Mouse (Mus musculus) left cerebral cortex, postnatal 25 days (tissue): ENCODE data around the gene Gsk3b. TPM values are rescaled to one million over a fixed set of nuclear protein-coding genes. Genes with fewer than 3 reads are reported as not detected.
"Not testable (repeated sequence)": the region's sequence is repeated elsewhere in the genome, so short reads cannot be mapped to it uniquely, and the experiment has no call there.

Experiments used
- DNase-seq, 2 experiments: peaks; one replicate each; pipeline ENCODE4 v3.0.0; 2022; ENCODE audit warnings: low spot score in 2 of 2, mixed read lengths in 1 of 2
- intact Hi-C: fragments of 180-260 bp; cut with DNase I; formaldehyde crosslinking; loops from one replicate; pipeline ENCODE4 v1.15.1; 2025
- total RNA-seq, 2 experiments: library from RNA; stranded (reverse); gene quantifications; 2 replicates each; pipeline ENCODE4 v1.2.3; 2021

Gene Gsk3b
- total RNA-seq = 100 to 1,000 TPM; 177 TPM

DNA sequence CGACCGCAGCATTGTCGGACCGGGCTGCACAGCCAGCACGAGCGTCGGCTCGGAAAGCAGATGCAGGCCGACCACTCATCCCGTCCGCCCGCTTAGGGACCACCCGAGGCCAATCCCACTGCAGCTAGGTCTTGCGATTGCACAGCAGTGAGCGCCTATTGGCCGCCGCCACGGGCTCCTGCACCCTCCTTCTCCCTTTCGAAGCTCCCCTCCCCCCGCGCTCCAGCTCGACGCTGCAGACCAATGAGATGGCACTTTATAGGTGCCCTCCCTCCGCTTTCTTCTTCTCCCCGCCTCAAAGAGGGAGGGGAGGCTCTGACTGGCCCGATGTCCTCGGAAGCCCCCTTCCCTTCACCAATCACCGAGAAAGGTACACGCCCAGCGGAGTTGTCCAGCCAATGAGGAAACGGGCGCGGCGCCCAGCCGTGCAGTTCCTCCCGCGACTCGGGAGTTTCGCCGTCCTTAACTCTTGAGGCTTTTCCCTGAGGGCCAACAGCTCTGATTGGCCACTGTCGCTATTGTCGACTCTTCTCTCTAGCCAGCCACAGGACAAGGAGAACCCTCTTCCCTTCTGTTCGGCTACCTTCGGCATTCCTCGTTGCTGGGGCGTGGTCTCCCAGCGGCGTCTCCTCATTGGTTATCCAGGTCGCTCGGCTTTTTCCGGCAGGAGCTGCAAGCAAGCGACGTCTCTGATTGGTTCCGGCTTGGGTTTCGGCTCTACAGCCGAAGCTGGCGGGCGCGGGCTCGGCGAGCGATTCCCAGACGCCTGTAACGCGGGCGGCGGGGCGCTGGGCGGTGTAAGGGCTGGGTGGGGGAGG lies at the start of gene Gsk3b:
TSS of gene Gsk3b (plus strand) at position 373 of the 818 bp plus-strand sequence.
- DNase-seq = peak; percentile 100
- intact Hi-C loops = loop anchor here (1.0 to 2.0 kb wide), 3 partner anchors 100 to 221 kb away; partner anchors contain the start of gene Lrrc58

DNA sequence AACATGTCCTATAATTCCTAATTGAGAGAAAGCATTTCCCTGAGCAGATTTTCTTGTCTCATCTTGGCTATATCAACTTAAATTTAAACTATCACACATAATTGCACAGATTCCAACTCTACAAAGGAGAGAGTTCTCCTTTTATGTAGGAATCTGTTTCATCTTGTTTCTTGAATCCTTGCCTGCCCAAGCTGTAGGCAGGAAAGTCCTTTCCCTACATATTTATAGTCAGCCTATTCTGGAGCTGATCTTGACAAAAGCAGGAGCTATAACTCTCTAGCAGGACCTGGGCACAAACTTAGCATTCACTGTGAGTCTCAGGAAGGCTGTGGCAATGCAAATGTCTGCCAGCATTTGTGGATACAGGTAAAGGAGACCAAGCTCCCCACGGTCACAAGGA lies 46.6 kb upstream of the Gsk3b start:
- intact Hi-C loops = no loop called here
- DNase-seq = peak in 1 of 2 experiments; percentile 64

DNA sequence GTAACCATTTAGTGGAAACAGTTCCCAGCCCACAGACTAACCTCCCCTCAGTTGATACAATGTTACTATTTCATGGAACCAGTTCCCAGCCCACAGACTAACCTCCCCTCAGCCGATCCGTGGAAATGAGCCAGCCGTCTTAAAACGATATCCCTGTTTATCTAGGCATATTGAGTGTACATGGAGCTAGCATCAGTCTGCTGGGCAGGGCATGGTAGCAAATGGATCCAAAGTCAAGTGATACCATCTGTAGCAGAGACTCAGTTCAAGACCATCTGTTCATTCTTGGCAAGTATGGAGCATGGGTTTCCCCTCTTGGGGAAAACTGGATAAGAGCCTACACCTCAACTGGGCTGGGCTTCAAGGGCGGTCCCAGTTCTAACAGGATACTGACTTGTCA lies 44.2 kb upstream of the Gsk3b start:
- intact Hi-C loops = loop anchor here (2.0 kb wide), 1 partner anchor 56 kb away; no protein-coding TSS in a partner anchor
- DNase-seq = peak in 1 of 2 experiments; percentile 59

DNA sequence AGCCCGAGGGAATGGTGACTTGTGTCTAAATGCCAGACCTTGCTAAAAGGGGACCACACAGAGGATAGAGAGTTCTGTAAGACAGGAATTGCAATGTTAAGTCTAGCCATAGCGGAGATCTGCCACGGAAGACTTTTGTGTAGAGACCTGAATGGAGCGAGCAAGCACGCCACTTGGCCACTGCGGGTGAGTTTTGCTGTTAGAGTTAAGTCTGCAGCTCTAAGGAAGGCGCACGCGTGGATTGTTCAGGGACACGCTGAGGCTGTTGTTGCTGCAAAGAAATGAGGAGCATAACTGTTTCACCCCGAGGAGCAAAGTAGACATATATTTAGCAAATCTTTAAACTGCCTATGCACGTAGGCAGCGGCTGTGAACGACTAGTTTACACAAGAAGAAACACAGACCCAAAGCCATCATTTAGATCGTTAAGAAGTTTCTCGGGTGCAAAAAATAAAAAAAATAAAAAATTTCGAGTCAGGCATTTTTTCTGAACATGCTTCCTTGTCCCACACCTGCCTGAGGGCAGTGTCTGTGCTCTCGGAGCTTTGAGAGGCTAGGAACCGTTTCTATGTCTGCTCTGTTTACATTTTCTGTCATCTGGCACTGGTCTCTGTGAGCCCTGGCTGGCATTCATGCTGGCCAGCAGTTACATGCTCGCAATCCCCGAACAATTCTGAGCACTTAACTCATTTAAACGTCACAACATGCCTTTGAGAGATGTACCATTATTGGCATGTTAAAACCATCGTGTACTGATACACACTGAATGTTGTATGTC lies 40.8 kb upstream of the Gsk3b start:
- peak; percentile 5 to 22 for DNase-seq
- intact Hi-C loops = no loop called here

DNA sequence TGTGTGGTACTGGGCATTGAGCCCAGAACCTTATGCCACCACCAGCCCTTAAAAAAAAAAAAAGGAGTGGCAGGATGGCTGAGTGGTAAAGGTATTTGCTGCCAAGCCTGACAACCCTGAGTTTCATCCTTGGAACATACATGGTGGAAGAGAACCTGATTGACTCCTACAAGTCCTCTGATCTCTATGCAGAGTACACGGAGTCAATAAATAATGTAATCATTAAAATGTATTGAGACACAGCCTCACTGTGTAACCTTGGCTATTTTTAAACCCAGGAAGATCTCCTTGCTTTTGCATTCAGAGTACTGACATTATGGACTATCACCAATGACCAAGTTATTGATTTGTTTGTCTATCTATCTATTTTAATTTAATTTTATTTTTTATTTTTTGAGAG lies 30.9 kb upstream of the Gsk3b start:
- DNase-seq = no peak
- intact Hi-C loops = no loop called here

DNA sequence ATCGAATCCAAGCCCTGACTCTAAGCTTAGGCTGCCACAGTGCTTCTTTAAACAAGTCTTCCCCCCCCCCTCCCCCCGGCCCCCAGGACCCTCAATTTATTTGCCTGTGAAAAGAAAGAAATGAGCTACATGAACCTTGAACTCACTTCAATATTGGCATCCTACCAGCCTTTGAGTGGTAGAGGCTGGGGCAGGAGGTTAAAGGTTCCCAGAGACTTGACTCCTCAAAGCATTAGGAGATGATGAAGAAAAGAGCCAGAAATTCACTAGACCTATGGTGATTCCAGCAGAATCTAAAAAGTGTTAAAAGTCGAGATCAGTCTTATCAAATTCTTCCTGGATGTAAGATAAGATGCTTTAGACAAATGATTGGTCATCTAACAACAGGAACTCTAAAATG lies 30.0 kb upstream of the Gsk3b start:
- DNase-seq = no peak
- intact Hi-C loops = no loop called here

DNA sequence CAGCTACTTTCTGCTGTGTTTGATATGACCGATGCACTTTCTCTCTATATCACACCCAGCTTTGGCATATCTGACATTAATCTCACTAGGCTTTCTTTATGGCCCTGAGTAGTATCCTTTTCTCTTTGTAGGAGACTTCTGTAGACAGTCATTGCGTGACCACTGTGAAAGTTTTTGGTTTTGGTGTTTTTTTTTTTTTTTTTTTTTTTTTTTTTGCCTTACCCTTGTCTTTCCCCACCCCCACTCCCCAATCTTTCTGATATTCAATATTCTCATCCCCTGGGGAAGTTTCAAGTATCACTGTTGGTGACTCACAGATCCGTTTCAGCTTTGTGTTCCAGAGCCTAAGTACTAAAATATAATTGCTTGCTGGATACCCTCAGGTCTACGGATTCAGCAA lies 29.2 kb upstream of the Gsk3b start:
- DNase-seq = no peak
- intact Hi-C loops = no loop called here

DNA sequence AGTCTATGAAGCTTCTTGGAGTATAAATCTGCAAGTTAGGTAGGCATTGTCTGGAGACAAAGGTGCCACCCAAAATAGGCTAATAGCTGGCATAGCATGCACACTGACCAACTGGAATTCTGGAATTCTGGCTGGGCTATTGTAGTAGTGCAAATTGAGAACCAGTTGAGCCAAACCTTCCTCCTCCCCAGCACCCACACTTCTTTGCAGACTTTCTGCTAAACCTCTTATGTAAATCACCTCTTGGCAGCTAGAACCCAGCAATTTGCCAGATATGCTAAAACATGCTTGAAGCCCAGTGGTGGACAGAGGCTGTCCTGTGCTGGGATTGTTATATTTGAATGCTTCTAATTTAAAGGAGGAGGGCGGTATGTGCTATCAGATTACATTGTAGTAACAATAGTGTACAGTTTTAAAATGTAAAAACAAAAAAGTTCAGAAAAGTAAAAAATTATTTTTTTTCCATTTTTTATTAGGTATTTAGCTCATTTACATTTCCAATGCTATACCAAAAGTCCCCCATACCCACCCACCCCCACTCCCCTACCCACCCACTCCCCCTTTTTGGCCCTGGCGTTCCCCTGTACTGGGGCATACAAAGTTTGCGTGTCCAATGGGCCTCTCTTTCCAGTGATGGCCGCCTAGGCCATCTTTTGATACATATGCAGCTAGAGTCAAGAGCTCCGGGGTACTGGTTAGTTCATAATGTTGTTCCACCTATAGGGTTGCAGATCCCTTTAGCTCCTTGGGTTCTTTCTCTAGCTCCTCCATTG lies 14.8 kb upstream of the Gsk3b start:
- DNase-seq = peak in 1 of 2 experiments; percentile 63
- intact Hi-C loops = not testable (repeated sequence)

DNA sequence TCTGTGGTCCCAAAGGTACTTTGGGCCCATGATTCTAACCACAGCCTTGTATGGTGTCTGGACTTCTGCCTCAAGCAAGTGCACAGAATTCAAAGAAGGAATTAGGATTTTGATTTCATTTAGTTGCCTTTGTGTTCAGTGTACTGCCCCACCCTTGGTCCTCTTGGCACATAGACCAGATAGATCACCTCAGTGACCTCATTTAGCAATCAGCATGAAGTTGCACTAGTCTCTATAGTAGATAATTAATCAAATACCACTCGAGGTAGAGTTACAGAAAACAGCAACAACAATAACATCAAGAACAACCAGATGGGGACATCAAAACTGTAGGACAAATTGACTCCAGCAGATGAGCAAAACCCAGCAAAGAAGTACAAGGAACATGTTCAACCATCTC lies 8.6 kb upstream of the Gsk3b start:
- DNase-seq = no peak
- intact Hi-C loops = no loop called here

DNA sequence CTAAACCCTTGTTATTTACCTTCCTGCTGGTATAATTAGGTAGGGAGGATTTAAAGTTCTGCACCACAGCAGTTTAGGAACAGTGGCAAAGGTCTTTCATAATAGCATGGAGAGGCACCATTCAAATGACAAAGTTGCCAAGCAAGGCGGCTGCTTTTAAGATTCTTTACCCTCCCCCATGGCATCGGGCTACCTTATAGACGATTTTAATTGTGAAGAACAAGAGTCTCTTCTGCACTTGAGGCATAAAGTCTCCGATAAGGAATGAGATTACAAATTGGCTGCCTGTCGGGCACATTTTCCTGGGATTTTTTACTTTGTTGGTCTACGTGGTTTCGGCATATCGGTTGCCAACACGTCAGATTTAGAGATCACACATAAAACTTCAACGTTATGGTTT lies 1.6 kb upstream of the Gsk3b start:
- intact Hi-C loops = no loop called here

DNA sequence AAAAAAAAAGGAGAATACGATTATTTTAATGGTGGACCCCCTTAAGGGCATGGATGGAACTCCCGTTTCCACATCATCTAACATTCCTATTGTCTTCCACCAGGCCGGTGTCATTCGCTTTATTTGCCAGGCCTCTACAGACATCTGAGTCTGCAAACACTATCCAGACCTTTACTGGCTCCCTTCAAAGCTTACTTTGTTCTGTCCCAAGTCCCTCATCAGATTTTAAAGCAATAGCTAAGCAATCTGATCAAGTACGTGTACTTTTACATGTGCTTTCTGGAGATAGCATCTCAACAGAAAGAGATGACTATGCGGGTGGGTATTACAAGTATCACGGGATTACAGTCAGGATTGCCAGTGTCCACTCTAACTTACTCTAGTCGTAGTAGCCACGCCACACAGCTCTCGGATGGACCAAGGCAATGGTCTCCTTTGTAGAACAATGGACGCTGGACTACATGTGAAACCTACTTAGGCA lies 1.1 kb upstream of the Gsk3b start:
- intact Hi-C loops = loop anchor here (2.0 kb wide), 1 partner anchor 99 kb away; no protein-coding TSS in a partner anchor
- DNase-seq = no peak

More for the DNA sequence above, 1.6 kb upstream of the Gsk3b start:
- DNase-seq = no peak

DNA sequence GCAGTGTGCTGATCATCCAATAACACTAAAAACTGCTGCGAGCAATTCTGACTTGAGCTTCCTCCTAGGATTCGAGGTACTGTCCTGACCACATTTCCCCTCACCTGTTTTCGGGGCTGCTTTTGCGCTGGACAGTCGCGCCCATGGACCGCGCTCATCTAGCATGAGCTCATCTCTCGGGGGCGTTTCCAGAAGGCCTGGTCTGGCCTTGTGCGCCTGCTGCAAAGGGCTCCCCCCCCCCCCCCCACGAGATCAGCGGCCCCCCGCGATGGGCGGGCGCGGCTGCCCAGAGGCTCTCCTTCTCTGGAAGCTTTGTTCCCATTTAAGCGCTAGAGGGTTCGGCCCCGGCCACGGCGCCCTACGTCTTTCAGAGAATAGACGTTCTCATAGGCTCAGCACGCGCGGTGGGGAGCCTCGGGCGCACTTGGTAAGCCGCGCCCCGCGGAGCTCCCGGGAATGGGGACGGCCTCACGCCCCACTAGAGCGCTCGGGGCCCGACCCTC lies 624 bp upstream of the Gsk3b start:
- intact Hi-C loops = loop anchor here (2.0 kb wide), 1 partner anchor 99 kb away; no protein-coding TSS in a partner anchor
- DNase-seq = no peak

DNA sequence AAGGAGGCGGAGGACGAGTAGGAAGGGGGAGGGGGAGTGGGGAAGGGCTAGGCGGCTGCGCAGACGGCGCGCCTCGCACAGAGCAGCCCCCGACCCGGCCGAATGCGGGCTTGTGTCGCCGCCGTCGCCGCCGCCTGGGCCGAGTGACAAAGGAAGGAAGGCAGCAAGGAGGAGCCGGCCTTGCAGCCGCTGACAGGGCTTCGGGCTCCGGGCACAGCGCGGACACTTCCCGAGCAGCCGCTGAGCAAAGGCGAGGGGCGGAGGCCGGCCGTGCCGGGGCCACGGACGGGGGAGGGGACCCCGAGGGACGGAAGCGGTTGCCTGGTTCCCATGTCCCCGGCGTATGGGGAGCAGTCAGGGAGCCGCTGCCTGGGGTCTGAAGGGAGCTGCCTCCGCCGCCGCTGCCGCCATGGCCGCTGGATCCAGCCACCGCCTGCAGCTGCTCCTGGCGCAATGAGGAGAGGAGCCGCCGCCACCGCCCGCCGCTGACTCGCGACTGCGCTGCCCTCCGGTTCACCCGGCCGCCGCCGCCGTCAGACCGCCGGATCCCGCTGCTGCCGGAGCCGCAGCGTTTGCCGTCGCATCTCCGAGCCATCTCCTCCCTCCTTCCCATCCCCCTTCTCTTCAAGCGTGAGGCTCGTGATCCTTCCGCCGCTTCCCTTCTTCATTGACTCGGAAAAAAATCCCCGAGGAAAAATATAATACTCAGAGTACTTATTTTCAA lies 808 bp downstream of the Gsk3b start:
- intact Hi-C loops = loop anchor here (1.0 to 5.0 kb wide), 4 partner anchors 48 to 221 kb away; partner anchors contain the start of gene Lrrc58
- DNase-seq = no peak

DNA sequence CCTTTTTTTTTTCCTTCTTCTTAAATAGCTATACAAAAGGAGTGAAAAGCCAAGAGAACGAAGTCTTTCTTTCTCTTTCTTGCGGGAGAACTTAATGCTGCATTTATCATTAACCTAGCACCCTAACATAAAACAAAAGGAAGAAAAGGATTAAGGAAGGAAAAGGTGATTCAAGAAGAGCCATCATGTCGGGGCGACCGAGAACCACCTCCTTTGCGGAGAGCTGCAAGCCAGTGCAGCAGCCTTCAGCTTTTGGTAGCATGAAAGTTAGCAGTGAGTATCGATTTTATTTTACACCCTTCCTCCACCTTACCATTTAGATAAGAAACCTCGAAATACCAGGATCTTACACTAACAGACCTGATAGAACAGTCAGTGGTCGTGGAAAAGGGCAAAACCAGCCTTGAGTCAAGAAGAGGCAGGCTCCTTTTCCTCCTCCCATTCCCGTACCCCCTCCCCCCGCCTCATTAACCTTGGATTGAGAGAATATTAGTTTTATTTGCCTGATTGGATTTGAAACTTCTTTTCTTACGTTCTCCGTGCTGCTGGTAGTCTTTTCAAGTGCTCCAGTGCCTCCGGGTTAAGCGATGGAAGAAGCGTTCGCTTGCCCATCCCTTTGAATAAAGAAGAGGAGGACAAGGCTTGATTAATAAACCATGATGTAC lies 1.7 kb downstream of the Gsk3b start:
- DNase-seq = no peak
- intact Hi-C loops = loop anchor here (5.0 kb wide), 1 partner anchor 47 kb away; no protein-coding TSS in a partner anchor

DNA sequence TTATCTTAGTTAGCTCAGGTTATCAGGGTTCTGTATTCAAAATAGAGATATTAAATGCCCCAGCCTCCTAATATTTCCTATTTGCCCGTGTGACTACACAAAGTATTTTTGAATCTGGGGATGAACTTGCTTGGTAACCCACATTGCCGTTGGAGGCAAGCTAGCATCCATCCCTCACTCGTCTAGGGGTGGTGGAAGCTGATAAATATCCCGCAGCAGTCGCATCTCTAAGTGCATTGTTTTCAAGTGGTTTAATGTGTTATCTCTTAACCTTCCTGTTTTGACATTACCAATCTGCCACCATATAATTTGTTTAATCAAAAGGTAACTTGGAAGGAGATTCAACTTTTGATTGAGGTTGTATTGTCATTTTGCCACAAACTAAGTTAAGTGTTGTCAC lies 2.2 kb downstream of the Gsk3b start:
- DNase-seq = no peak
- intact Hi-C loops = loop anchor here (5.0 kb wide), 1 partner anchor 46 kb away; no protein-coding TSS in a partner anchor

DNA sequence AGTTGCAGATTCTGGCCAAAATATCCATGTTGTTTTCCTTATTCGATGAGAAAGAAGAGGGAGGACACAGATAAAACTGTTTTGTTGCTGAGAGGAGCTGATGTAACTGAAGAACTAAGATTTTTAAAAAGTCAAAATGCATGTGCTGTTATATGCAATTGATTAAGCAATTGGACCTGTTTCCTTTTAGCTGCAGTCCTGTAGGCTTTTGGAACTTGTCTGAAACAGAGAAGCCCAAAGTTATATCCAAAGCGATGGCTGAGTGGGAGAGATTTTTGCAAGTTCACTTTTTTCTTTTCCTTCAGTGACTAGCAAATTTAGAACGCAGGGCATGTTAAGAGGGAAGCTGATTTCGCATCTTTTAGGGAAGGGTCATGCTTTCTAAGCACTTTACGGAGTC lies 2.9 kb downstream of the Gsk3b start:
- no peak for DNase-seq
- intact Hi-C loops = loop anchor here (5.0 kb wide), 1 partner anchor 46 kb away; no protein-coding TSS in a partner anchor

DNA sequence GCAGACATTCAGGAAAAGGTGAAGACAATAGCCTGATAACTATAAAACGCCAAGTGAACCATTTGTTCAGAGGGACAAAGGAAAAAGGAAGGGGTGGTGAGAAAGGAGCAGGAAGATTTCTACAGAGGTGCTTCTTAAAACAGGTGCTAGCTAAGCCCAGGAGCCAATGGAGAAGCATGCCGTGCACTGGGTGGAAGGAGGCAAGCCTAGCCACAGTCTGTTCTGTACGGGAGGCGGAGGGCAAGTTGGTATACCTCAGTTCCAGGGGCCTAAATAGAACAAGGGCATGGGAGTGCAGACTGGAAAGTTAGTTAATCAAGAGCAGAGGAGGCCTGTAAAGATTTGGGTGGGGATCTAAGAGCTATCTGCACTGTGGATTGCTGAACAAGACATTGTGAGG lies 3.8 kb downstream of the Gsk3b start:
- intact Hi-C loops = loop anchor here (5.0 kb wide), 1 partner anchor 45 kb away; no protein-coding TSS in a partner anchor
- DNase-seq = no peak
